In the genomic region with DNA sequence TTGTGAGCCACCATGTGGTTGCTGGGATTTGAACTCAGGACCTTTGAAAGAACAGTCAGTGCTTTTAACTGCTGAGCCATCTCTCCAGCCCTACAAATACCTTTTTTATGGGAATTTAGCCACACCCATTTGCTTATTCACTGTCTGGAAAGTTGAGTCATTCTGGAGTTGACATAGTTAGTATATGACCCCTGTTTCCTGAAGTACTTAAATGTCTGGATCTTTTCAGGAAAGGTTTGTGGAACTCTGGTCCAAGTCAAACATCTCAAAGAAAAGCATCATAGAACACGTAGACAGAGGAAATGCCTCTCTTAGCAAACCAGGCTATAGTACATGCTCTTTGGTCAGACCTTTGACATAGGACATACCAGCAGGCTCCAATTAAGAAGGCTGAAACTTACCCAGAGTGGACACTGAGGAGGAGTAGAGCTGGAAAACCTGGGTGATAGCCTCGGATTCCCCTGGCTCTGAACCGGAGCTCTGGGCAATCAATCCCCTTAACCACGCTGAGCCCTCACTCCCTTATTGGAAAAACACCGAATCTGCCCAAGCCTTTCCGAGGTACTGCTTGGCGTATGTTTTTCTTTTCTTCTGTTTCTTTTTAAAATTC, we compare ENCODE assay signal across 10 mouse cellular contexts. TPM values are rescaled to one million over a fixed set of nuclear protein-coding genes. Genes with fewer than 3 reads are reported as not detected.
DNase-seq lines count a peak whose midpoint lies in the region; ATAC-seq and TF ChIP-seq lines count a peak whose summit lies in the region.
"Had no signal": no experiment of that assay in that cellular context is flagged by ENCODE, and none has a peak within 500 bp of the region (broad histone marks: within the 10 kb centered on the region; RNA-seq: fewer than 3 reads in every experiment).

No protein-coding gene starts in this region.

- no peak for TF ChIP-seq POLR2A in cerebellum, adult 2 months (IDR thresholded peaks at IDR 0.05; ENCODE audit: borderline replicate concordance, insufficient read depth, low read length)

- peak overlapping the region; percentile 30 for H3K4me2 ChIP-seq in forebrain, postnatal 0 days (ENCODE audit: low read depth)
- H3K4me2 ChIP-seq in midbrain, embryonic 13.5 days (replicated peaks), result peak overlapping the region; percentile 41

- no peak for TF ChIP-seq CTCF in cerebellum, adult 2 months (IDR thresholded peaks at IDR 0.05; ENCODE audit: borderline replicate concordance, insufficient read depth, low read depth, low read length)
- TF ChIP-seq CTCF in forebrain, postnatal 0 days (IDR thresholded peaks at IDR 0.05; ENCODE audit: low read depth), result no peak

- H3K9ac ChIP-seq in forebrain, postnatal 0 days, result peak overlapping the region; percentile 28
- peak overlapping the region; percentile 37; the same call in 1 of the 2 replicates for H3K9ac ChIP-seq in midbrain, embryonic 13.5 days (replicated peaks)

- peaks cover 8% of the 10 kb centered on the region; the same call in 1 of the 2 replicates for H3K4me1 ChIP-seq in cerebellum, adult 2 months (ENCODE audit: control insufficient read depth, insufficient read depth, low read length)
- H3K4me1 ChIP-seq in forebrain, postnatal 0 days (ENCODE audit: insufficient read depth), result no peaks in the 10 kb centered on the region
- H3K4me1 ChIP-seq in midbrain, embryonic 13.5 days (replicated peaks), result peaks cover 14% of the 10 kb centered on the region

- DNase-seq in cerebellum, adult 2 months, result no peak
- no peak for DNase-seq in cerebellum, adult 11 months
- DNase-seq in 3T3-L1 (ENCODE audit: low read depth, low spot score), result peak; percentile 85
- no peak for DNase-seq in forebrain, postnatal 0 days
- DNase-seq in right cerebral cortex, postnatal 10 days (ENCODE audit: low spot score in 2 of 2), result no peak
- no peak for DNase-seq in right cerebral cortex, postnatal 36 days (ENCODE audit: low spot score in 2 of 2)
- no peak for DNase-seq in gastrocnemius, postnatal 36 days
- DNase-seq: thymus, postnatal 4 days had no signal

- 29% methylated on average over 7 of the region's 7 CpGs for whole genome bisulfite sequencing in cerebellum, adult 2 months
- 44% methylated on average over 7 of the region's 7 CpGs for WGBS in forebrain, postnatal 0 days
- 37% methylated on average over 7 of the region's 7 CpGs for WGBS in midbrain, embryonic 13.5 days

- intact Hi-C loops in gastrocnemius, postnatal 36 days (cut with DNase I), result no loop called here

- H3K9me3 ChIP-seq in forebrain, postnatal 0 days (ENCODE audit: low read length), result no peaks in the 10 kb centered on the region
- no peaks in the 10 kb centered on the region for H3K9me3 ChIP-seq in midbrain, embryonic 13.5 days

- H3K36me3 ChIP-seq in forebrain, postnatal 0 days (ENCODE audit: insufficient read depth), result no peaks in the 10 kb centered on the region
- H3K36me3 ChIP-seq in midbrain, embryonic 13.5 days, result 0 out of 2 replicates have a peak, but pooled peaks cover 2% of the 10 kb centered on the region

- H3K4me3 ChIP-seq in cerebellum, adult 2 months (replicated peaks; ENCODE audit: insufficient read depth, low read depth, low read length), result peak overlapping the region; percentile 45
- H3K4me3 ChIP-seq in forebrain, postnatal 0 days (ENCODE audit: low read depth, low read length), result peak overlapping the region; percentile 4; the same call in 1 of the 2 replicates
- H3K4me3 ChIP-seq in midbrain, embryonic 13.5 days (replicated peaks), result peak overlapping the region; percentile 17; the same call in 1 of the 2 replicates

- no peak for ATAC-seq in forebrain, postnatal 0 days
- ATAC-seq in midbrain, embryonic 13.5 days, result 0 out of 2 replicates have a peak, but pooled peaks have one; percentile 35

- no peaks in the 10 kb centered on the region for H3K27me3 ChIP-seq in cerebellum, adult 2 months (ENCODE audit: control insufficient read depth, insufficient read depth, low read length)
- no peaks in the 10 kb centered on the region for H3K27me3 ChIP-seq in forebrain, postnatal 0 days (ENCODE audit: insufficient read depth, low read length)
- no peaks in the 10 kb centered on the region for H3K27me3 ChIP-seq in midbrain, embryonic 13.5 days

- no peak overlapping the region for H3K27ac ChIP-seq in cerebellum, adult 2 months (ENCODE audit: insufficient read depth, low read length)
- no peak overlapping the region for H3K27ac ChIP-seq in forebrain, postnatal 0 days (ENCODE audit: low read depth, low read length)
- H3K27ac ChIP-seq in midbrain, embryonic 13.5 days, result peak overlapping the region; percentile 64

RNA-seq across cellular contexts. Expression of a gene that starts 34.5 kb away (rescaled TPM):
- 40.6 and 43.2 TPM in 2 replicates for polyA plus RNA-seq in cerebellum, adult 2 months (2012; rRNA removed)
- 17.2 and 27.7 TPM in 2 replicates for total RNA-seq in forebrain, postnatal 0 days (2014; rRNA removed)
- polyA plus RNA-seq in forebrain, postnatal 0 days (2015; fragmentation: Nextera tagmentation; extraction: Ambion mirVana), result 17.6 and 22.6 TPM in 2 replicates
- polyA plus RNA-seq in midbrain, embryonic 13.5 days (2015; fragmentation: Nextera tagmentation; extraction: Ambion mirVana), result 19.7 and 23.0 TPM in 2 replicates
- total RNA-seq in gastrocnemius, postnatal 36 days (2021), result 10 to 100 TPM; 39.4 to 48.9 TPM

RNA-seq across cellular contexts. Expression of a gene that starts 53.7 kb away (rescaled TPM):
- 56.8 and 58.5 TPM in 2 replicates for polyA plus RNA-seq in cerebellum, adult 2 months (2012; rRNA removed)
- 116 and 118 TPM in 2 replicates for total RNA-seq in forebrain, postnatal 0 days (2014; rRNA removed)
- 82.7 and 98.9 TPM in 2 replicates for polyA plus RNA-seq in forebrain, postnatal 0 days (2015; fragmentation: Nextera tagmentation; extraction: Ambion mirVana)
- polyA plus RNA-seq in midbrain, embryonic 13.5 days (2015; fragmentation: Nextera tagmentation; extraction: Ambion mirVana), result 69.2 and 69.4 TPM in 2 replicates
- 1 to 10 TPM in 1 of 2 experiments, under 1 TPM in 1; 0.84 to 1.6 TPM for total RNA-seq in gastrocnemius, postnatal 36 days (2021)
- total RNA-seq: common myeloid progenitor, adult 5-6 weeks had no signal
